Mouse (Mus musculus): ENCODE data around the gene Prkcq.

Prkcq gene

GRCm38 (mm10) chr2:11224808-11225484, 53.0 kb downstream of the Prkcq start:
- DNase-seq = no peak

GRCm38 (mm10) chr2:11225485-11225876, 53.6 kb downstream of the Prkcq start:
- DNase-seq = no peak

- DNase-seq = no peak
Observed at GRCm38 (mm10) chr2:11226555-11226954, 54.6 kb downstream of the Prkcq start.

- no peak for DNase-seq
Observed at GRCm38 (mm10) chr2:11229126-11229525, 57.2 kb downstream of the Prkcq start.

GRCm38 (mm10) chr2:11231118-11231517, 59.2 kb downstream of the Prkcq start:
- no peak for DNase-seq

DNA sequence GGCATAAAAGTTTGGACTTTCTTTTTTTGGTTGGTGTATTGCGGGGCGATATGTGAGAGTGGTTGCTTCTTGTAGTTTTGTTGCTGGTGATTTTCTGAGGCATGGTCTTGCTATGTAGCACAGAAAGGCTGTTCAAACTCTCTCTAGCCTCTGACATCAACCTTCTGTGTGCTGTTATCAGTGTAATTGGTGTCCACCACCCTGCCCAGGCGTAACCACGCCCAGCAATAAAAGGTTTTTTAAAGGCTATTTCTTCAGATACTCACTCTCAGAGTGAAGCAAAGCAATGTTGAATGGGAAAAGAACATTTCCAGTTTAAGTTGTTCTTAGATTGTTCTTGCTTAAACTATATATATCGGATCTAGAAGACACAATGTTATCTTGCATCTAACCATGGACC, 60.1 kb downstream of the Prkcq start:
- DNase-seq = no peak

- no peak for DNase-seq
Observed at GRCm38 (mm10) chr2:11238254-11238653, 66.3 kb downstream of the Prkcq start.

DNA sequence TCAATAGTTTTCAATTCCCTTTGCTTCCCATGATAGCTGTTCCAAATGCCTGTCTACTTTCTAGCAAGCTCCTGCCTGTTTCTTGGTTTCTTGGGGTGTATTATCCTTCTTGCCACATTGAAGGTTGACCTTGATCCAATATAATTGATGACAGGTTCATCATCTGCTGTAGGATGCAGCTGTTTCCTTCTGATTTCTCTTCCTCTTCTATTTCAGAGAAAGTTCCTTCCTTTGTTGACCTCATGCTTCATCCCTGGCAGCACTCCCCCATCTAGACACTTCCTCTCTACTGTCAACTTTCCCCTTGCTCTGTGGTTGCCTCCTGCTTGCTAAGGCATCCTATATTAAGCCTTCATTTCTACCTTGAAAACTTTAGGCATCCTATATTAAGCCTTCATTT, 67.6 kb downstream of the Prkcq start:
- DNase-seq = no peak

- DNase-seq = no peak
Observed at GRCm38 (mm10) chr2:11245926-11246325, 74.0 kb downstream of the Prkcq start.

- DNase-seq = peak; percentile 21 to 26
Observed at GRCm38 (mm10) chr2:11253945-11254344, 82.0 kb downstream of the Prkcq start.

DNA sequence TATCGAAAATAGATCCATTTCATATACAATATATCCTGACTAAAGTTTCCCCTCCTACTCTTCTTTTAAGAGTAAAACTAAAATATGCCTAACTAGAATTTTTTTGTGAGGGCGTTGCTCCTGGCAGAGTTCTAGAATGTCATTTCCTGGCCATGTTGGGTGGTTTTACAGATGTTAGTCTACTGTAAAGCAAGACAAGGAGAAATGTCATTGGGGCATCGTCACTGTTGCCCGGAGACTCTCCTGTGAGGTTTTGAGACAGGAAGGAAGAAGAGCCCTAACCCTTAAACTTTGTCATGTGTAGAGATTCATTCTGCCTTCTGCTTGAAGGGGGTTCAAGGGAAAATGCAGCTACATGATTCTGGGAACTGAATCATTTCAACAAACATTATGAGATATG, 82.5 kb downstream of the Prkcq start:
- DNase-seq = peak in 1 of 2 experiments; percentile 15

DNA sequence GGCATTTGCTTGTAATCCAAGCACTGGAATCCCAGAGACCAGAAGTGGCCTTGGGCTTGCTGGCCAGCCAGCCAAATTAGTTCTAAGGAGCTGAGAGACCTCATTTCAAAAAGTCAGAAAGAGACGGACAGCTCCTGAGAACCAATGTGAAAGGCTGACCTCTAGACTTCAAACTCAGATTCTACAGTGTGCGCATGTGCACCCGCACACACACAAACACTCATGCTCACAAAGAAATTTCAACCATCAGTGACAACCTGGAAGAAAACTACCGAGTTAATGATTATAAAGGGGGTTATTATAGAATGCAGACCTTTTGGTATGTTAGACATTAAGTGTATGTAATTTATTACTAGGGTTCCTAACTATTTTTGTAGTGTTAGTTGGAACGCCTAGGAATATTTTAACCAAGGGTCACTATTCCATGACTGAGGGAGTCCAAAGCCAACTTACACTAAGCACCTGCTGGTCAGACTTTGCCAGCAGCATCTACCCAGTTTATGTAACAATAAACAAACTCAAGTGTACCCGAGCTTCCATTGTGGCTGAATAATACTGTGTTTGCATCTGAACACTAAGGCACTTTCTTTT, 85.4 kb downstream of the Prkcq start:
- no peak for DNase-seq

- DNase-seq = no peak
Observed at GRCm38 (mm10) chr2:11258181-11258580, 86.3 kb downstream of the Prkcq start.

DNA sequence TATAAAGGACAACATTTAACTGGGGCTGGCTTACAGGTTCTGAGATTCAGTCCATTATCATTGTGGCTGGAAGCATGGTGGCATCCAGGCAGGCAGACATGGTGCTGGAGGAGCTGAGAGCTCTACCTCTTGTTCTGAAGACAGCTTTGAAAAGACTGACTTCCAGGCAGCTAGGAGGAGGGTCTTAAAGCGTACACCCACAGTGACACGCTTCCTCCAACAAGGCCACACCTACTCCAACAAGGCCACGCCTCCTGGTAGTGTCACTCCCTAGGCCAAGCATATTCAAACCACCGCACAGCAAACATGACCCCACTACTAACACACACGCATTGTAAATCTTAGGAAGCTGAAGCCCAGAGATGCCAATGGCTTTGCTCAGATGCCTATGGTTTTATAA, 87.5 kb downstream of the Prkcq start:
- DNase-seq = no peak

DNA sequence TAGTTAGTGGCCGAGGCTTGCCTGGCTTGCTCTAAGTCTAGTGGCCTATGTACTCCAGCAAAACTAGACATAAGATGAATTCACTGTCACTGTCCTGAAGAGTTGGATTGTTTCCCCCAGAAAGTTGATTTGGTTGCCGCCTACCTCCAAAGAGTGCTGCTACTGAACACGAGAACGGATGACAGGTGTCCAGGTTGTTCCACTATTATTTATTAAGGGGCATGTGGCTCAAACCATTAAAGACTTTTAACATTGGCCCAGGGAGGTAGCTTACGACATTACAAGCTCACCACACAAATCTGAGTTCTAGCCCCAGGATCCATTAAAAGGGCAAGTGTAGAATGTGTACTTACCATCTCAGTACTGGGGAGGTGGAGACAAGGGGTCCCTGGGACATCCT, 92.9 kb downstream of the Prkcq start:
- DNase-seq = no peak

GRCm38 (mm10) chr2:11265455-11265854, 93.5 kb downstream of the Prkcq start:
- no peak for DNase-seq

GRCm38 (mm10) chr2:11266294-11266693, 94.4 kb downstream of the Prkcq start:
- peak; percentile 39 to 52 for DNase-seq

DNA sequence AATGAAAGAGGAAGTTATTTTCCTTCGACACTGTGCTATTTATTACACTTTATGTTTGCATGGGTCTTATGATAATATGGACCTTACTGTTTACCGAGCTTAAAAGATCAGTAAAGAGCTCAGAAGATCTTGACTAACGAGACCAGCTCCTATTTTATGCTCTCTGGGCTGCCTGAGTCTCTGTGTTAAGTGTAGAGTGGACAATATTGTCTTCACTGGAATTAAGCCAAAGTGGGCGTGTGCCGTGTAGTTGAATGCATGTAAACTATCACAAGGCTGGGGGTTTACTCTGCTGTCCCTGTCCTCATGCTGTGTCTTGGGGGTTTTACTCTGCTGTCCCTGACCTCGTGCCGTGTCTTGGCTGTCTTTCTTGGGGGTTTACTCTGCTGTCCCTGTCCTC, 107.1 kb downstream of the Prkcq start:
- no peak for DNase-seq

DNA sequence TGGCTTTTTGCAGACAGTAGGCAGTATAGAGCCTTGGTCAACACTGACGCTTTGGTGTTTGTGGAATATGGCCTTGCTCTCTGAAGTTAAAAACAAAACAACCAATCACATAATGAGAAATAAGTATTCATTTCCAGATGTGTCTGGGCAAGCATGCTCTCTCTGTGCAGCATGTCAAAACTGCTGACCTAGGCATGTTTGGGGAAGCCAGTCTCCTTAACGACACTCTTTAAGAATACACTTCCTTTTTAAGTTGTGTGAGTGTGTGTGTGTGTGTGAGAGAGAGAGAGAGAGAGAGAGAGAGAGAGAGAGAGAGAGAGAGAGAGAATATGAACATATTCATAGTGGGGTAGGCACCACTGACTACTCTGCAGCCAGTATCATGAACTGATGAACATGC, 108.3 kb downstream of the Prkcq start:
- no peak for DNase-seq

GRCm38 (mm10) chr2:11287834-11288530, 116.1 kb downstream of the Prkcq start:
- DNase-seq = no peak

DNA sequence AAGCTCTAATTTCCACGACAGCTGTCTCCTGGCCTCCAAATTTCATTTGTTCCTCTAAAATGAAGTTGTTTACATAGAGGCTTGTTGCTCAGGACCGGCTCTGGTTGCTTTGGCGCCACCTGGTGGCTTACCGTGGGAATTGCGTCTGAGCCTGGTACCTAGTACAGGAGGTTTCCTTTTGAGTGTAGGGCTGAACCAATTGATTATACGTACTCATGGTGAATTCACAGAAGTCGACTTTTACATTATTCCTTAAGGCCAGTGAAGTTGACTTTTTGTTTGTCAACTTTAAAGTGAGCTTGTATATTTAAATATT, 116.6 kb downstream of the Prkcq start:
- DNase-seq = peak; percentile 55 to 65

- DNase-seq = no peak
Observed at GRCm38 (mm10) chr2:11290931-11291330, 119.0 kb downstream of the Prkcq start.

GRCm38 (mm10) chr2:11291570-11292405, 119.9 kb downstream of the Prkcq start:
- DNase-seq = no peak

DNA sequence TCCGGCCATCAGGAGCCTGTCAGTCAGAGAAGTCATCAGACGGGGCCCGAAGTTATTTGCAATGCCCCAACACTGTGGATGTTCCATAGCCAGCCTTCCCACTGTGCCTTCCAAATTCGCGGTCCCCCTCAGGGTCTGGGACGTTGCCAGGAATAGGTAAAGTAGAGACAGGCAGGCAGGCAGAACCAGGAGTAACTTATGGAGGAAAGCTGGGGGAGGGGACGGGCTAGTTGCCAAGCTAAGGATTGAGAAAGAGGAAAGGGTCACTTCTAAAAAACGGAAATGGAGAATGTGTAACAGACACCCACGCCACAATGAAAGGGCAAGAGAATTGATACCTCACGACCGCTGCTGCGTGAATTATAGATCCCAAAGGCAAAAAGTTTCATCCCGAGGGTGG, 121.2 kb downstream of the Prkcq start:
- no peak for DNase-seq
